Mouse (Mus musculus) hindbrain, embryonic 12.5 days (tissue): ENCODE data around the gene Vps26c. TPM values are rescaled to one million over a fixed set of nuclear protein-coding genes. Genes with fewer than 3 reads are reported as not detected.
A peak's percentile ranks its signal among the peaks of the same experiment; 100 is the strongest.

ENCODE experiments used
- ATAC-seq: fragments of 200-750 bp; cut with Nextera tagmentation; 2 replicates; pipeline ENCODE4 v1.8.0; 2017; ENCODE audit warnings: moderate TSS enrichment; ENCODE audit not compliant: low FRiP score
- H3K27ac ChIP-seq: fragments of 300-500 bp; sonication (generic); 2 replicates; pipeline ENCODE4 v1.5.1; 2016; ENCODE audit warnings: mild to moderate bottlenecking
- H3K27me3 ChIP-seq: fragments of 300-500 bp; sonication (generic); 2 replicates; pipeline ENCODE4 v1.6.1; 2016; ENCODE audit warnings: mild to moderate bottlenecking
- H3K36me3 ChIP-seq: fragments of 300-500 bp; sonication (generic); 2 replicates; pipeline ENCODE4 v1.6.1; 2016; ENCODE audit warnings: mild to moderate bottlenecking
- H3K4me1 ChIP-seq: fragments of 300-500 bp; sonication (generic); 2 replicates; pipeline ENCODE4 v1.6.1; 2016
- H3K4me2 ChIP-seq: fragments of 300-500 bp; sonication (generic); replicated peaks from 2 replicates; pipeline ENCODE4 v1.6.1; 2016; ENCODE audit warnings: mild to moderate bottlenecking
- H3K4me3 ChIP-seq: fragments of 300-500 bp; sonication (generic); 2 replicates; pipeline ENCODE4 v1.5.1; 2016; ENCODE audit warnings: mild to moderate bottlenecking
- H3K9ac ChIP-seq: fragments of 300-500 bp; sonication (generic); 2 replicates; pipeline ENCODE4 v1.6.1; 2016; ENCODE audit warnings: mild to moderate bottlenecking, moderate library complexity
- H3K9me3 ChIP-seq: fragments of 300-500 bp; sonication (generic); replicated peaks from 2 replicates; pipeline ENCODE4 v1.6.1; 2016; ENCODE audit warnings: mild to moderate bottlenecking
- WGBS: fragments of 180-500 bp; shearing (Covaris S2); methylation state at CpG from one replicate; pipeline ENCODE4 v1.1.7; 2016; 5-methylcytosine and 5-hydroxymethylcytosine counted together
- polyA plus RNA-seq: library from polyadenylated mRNA; unstranded; fragments of >200 nt; fragmentation: Nextera tagmentation; extraction: Ambion mirVana; gene quantifications from 2 replicates; pipeline ENCODE4 v1.2.1, GENCODE M21; 2016

Vps26c gene
- polyA plus RNA-seq, 1 experiment from 2014 or later: 67.0 TPM

GRCm38 (mm10) chr16:94540140-94540539 is 13.5 kb upstream of the Vps26c start:
- no peak overlapping the region for H3K27ac ChIP-seq
- 0 out of 2 replicates have a peak, but pooled peaks cover 4% of the 10 kb centered on the region for H3K4me1 ChIP-seq
- H3K36me3 ChIP-seq: no peaks in the 10 kb centered on the region
- H3K27me3 ChIP-seq: no peaks in the 10 kb centered on the region
- H3K4me3 ChIP-seq: no peak overlapping the region
- 96% methylated on average over 9 of the region's 9 CpGs for WGBS
- H3K9ac ChIP-seq: no peak overlapping the region
- no peak overlapping the region for H3K4me2 ChIP-seq
- ATAC-seq: no peak
- no peaks in the 10 kb centered on the region for H3K9me3 ChIP-seq

- H3K27ac ChIP-seq: no peak overlapping the region
- 67% methylated on average over 9 of the region's 9 CpGs for WGBS
These were observed 10.5 kb upstream of the Vps26c start for GRCm38 (mm10) chr16:94537159-94537527.

DNA sequence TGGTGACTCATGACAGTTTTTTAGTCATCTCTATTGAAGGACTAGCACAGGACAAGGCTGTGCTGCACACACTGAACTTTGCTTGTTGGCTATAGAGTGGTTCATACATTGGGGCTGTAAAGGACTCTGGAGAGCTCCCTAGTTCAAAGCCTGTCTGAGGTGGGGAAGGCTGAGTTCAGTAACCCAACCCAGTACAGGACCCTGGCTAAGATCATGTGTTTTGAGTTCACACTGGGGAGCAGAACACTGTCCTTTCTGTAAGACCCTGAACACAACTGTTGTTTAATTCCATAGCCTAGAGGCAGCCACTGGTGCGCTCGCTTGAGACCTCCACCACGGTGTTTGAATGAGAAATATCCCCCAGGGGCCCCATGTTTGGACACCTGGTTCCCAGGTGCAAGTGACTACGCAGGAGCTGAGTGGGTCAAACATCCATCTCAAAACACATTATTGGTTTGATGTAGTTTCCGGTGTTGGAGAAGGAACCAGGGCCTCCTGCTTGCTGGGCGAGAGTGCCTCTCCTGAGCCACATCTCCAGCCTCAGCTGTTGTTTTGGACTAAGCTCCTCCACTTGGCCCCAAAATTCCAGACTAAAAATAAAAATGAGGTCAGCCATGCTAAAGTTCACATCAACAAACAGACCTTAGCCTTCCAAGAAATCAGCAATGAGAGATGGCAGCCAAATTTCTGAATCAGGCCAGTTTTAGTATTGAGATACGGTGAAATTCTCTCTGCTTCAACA is 10.0 kb upstream of the Vps26c start:
- Histone ChIP-seq H3K4me3 (no peak overlapping the region), H3K27me3 (no peaks in the 10 kb centered on the region), H3K9ac (no peak overlapping the region), H3K27ac (no peak overlapping the region), H3K4me2 (no peak overlapping the region), H3K4me1 (no peaks in the 10 kb centered on the region), H3K9me3 (no peaks in the 10 kb centered on the region), H3K36me3 (no peaks in the 10 kb centered on the region)
- ATAC-seq: no peak
- WGBS: 75% methylated on average over 7 of the region's 7 CpGs

More at GRCm38 (mm10) chr16:94537159-94537527, 10.5 kb upstream of the Vps26c start:
- no peak overlapping the region for H3K4me2 ChIP-seq
- no peaks in the 10 kb centered on the region for H3K4me1 ChIP-seq
- no peaks in the 10 kb centered on the region for H3K27me3 ChIP-seq
- no peak overlapping the region for H3K9ac ChIP-seq
- no peaks in the 10 kb centered on the region for H3K36me3 ChIP-seq
- H3K9me3 ChIP-seq: no peaks in the 10 kb centered on the region
- ATAC-seq: no peak
- H3K4me3 ChIP-seq: no peak overlapping the region

DNA sequence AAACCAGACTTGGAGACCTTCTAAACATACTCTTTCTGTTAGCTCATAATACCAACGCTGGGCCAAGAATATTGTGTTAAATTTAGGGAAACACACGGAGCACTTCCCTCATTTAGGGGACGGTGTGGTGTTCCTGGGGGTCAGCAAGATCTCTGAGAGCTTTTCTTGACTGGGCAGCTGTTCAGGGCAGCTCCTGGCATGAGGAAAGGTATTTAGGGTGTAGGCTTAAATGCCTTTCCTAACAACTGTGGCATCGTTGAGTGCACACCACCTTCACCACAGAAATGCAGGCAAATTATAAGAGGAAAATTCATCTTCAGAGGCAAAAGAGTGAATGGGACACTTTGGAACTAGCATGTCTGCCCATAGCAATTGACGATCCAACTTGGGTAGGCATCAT is 9.1 kb upstream of the Vps26c start:
- H3K36me3 ChIP-seq: no peaks in the 10 kb centered on the region
- H3K9me3 ChIP-seq: no peaks in the 10 kb centered on the region
- H3K4me2 ChIP-seq: no peak overlapping the region
- H3K4me1 ChIP-seq: no peaks in the 10 kb centered on the region
- no peak for ATAC-seq
- no peak overlapping the region for H3K4me3 ChIP-seq
- H3K9ac ChIP-seq: no peak overlapping the region
- WGBS: 86% methylated on average over 5 of the region's 5 CpGs
- no peaks in the 10 kb centered on the region for H3K27me3 ChIP-seq
- H3K27ac ChIP-seq: no peak overlapping the region

DNA sequence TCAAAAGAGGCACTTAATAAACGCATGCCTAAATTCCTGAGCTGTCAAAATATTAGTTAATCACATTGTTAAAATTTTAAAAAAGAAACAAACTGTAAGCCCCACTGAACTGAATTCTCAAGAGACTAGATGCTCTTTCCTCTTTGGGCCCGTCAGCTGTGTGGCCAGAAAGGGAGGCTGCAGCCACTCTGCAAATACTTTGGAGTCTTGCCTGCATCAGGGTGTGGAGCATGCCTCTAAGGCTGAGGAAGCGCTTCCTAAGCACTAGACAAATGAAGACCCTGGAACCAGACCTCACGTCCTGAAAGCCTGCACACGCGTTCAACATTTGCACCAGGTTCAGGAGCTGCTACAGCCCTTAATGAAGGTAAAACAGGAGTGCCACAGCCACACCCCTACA is 7.0 kb upstream of the Vps26c start:
- Histone ChIP-seq H3K9ac (no peak overlapping the region), H3K4me1 (no peaks in the 10 kb centered on the region), H3K9me3 (no peaks in the 10 kb centered on the region), H3K27ac (no peak overlapping the region), H3K4me2 (no peak overlapping the region), H3K4me3 (no peak overlapping the region), H3K27me3 (no peaks in the 10 kb centered on the region), H3K36me3 (no peaks in the 10 kb centered on the region)
- 85% methylated on average over 6 of the region's 6 CpGs for WGBS
- no peak for ATAC-seq

- no peak for ATAC-seq
- no peak overlapping the region for H3K9ac ChIP-seq
- H3K4me1 ChIP-seq: peaks cover 7% of the 10 kb centered on the region
- no peaks in the 10 kb centered on the region for H3K9me3 ChIP-seq
- no peaks in the 10 kb centered on the region for H3K27me3 ChIP-seq
- H3K4me2 ChIP-seq: no peak overlapping the region
- H3K36me3 ChIP-seq: no peaks in the 10 kb centered on the region
- no peak overlapping the region for H3K27ac ChIP-seq
- no peak overlapping the region for H3K4me3 ChIP-seq
- WGBS: 80% methylated on average over 4 of the region's 4 CpGs
These were observed 4.6 kb upstream of the Vps26c start for GRCm38 (mm10) chr16:94531268-94531667.

DNA sequence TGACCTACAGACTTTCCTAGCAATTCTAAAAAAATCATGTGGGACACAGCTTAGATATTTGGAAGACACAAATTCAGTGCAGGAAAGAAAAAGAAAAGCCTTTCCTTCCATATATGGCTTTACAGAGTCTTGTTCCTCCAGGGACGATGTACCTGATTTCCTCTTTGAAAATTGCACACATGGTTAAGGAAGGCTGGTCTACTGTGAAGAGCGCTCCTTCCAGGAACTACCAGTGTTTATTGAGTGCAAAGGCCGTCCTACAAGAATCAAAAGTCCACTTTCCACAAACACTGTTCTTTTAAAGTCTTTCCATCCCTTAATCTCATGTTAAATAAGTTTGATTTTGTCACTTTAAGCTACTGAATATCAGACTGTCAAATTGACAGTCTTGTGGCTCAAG is 916 bp upstream of the Vps26c start:
- H3K4me1 ChIP-seq: peaks cover 24% of the 10 kb centered on the region
- H3K36me3 ChIP-seq: no peaks in the 10 kb centered on the region
- H3K27me3 ChIP-seq: no peaks in the 10 kb centered on the region
- no peak for ATAC-seq
- H3K9me3 ChIP-seq: no peaks in the 10 kb centered on the region
- peak overlapping the region; percentile 79 for H3K4me2 ChIP-seq
- H3K9ac ChIP-seq: peak overlapping the region; percentile 85
- 68% methylated on average over 3 of the region's 3 CpGs for WGBS
- H3K4me3 ChIP-seq: peak overlapping the region; percentile 85
- peak overlapping the region; percentile 95; the same call in 1 of the 2 replicates for H3K27ac ChIP-seq

- ATAC-seq: no peak
- Histone ChIP-seq H3K4me2 (peak overlapping the region; percentile 79), H3K27me3 (no peaks in the 10 kb centered on the region), H3K9me3 (no peaks in the 10 kb centered on the region), H3K4me3 (peak overlapping the region; percentile 85), H3K36me3 (no peaks in the 10 kb centered on the region), H3K4me1 (peaks cover 24% of the 10 kb centered on the region), H3K27ac (peak overlapping the region; percentile 95), H3K9ac (peak overlapping the region; percentile 85)
- 9% methylated on average over 13 of the region's 13 CpGs for WGBS
These were observed 513 bp upstream of the Vps26c start for GRCm38 (mm10) chr16:94527152-94527534.

- WGBS: under 1% methylated on average over 24 of the region's 24 CpGs
- peak; percentile 78 for ATAC-seq
These were observed 681 bp downstream of the Vps26c start for GRCm38 (mm10) chr16:94525955-94526343.

GRCm38 (mm10) chr16:94524691-94525090 is 1.9 kb downstream of the Vps26c start:
- H3K36me3 ChIP-seq: no peaks in the 10 kb centered on the region
- H3K27me3 ChIP-seq: no peaks in the 10 kb centered on the region
- WGBS: 78% methylated on average over 9 of the region's 9 CpGs
- no peak overlapping the region for H3K4me2 ChIP-seq
- no peak overlapping the region for H3K4me3 ChIP-seq
- H3K27ac ChIP-seq: no peak overlapping the region
- no peaks in the 10 kb centered on the region for H3K9me3 ChIP-seq
- H3K9ac ChIP-seq: no peak overlapping the region; the same call in 1 of the 2 replicates
- peaks cover 24% of the 10 kb centered on the region for H3K4me1 ChIP-seq
- ATAC-seq: no peak

More at GRCm38 (mm10) chr16:94525955-94526343, 681 bp downstream of the Vps26c start:
- Histone ChIP-seq H3K4me1 (peaks cover 24% of the 10 kb centered on the region), H3K27ac (peak overlapping the region; percentile 95), H3K36me3 (no peaks in the 10 kb centered on the region), H3K9me3 (no peaks in the 10 kb centered on the region), H3K4me3 (peak overlapping the region; percentile 85), H3K27me3 (no peaks in the 10 kb centered on the region), H3K4me2 (peak overlapping the region; percentile 79), H3K9ac (peak overlapping the region; percentile 85)

DNA sequence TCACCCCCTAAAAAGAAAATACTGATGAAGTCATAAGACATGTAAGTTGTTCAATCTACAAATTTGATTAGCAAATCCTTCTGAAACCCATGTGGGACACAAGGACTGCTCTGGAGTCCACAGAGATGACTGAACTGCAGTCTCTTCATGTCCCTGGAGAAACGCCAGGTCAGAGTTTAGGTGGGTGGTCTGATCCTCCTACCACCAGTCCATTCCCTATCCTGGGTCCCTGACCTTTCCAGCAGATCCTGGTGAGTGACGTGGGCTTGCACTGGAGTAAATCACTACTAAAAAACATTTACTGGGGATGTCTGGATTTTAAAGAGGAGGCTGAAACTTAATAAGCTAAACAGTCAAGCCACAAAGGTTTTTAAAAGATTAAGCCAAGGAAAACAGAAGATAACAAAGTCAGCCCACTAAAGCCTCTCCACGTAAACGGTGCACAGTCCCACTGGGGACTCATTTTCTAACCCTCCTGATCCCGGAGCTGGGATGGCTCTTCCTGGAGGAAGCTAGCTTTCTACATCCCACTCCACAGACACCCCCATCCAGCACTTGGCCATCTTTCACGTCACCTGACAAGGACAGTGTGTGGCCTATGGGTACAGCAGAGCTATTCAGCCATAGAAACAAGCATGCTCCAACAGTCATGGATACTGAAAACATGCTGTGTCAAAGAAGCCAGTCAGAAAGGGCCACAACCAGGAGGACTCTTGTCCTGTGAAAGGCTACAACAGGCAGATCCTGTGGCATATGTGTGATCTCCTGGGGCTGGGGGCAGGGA is 2.8 kb downstream of the Vps26c start:
- Histone ChIP-seq H3K27me3 (no peaks in the 10 kb centered on the region), H3K4me3 (no peak overlapping the region), H3K4me1 (peaks cover 32% of the 10 kb centered on the region), H3K27ac (no peak overlapping the region), H3K4me2 (no peak overlapping the region), H3K36me3 (no peaks in the 10 kb centered on the region), H3K9ac (no peak overlapping the region), H3K9me3 (no peaks in the 10 kb centered on the region)
- WGBS: 72% methylated on average over 6 of the region's 6 CpGs
- ATAC-seq: no peak

DNA sequence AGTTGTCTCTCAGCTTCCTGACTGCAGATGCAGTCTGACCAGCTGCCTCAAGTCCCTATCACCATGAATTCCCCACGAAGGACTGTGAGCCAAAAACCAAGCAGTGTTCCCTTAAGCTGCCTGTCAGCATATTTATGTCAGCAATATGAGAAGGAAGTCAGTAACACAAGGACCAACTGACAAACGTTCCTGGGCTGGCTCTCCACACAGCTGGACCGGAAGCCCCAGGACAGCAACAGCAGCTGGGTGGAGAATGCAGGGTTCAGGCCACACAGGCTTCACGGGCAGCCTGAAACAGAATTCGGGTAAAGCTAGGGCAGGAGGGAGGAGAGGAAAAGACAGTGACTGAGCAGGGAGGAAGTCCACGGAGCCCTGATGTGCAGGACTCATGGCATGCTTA is 7.6 kb downstream of the Vps26c start:
- ATAC-seq: no peak
- Histone ChIP-seq H3K4me3 (no peak overlapping the region), H3K9ac (no peak overlapping the region), H3K27ac (no peak overlapping the region), H3K36me3 (peaks cover 6% of the 10 kb centered on the region; the same call in 1 of the 2 replicates), H3K9me3 (no peaks in the 10 kb centered on the region), H3K27me3 (no peaks in the 10 kb centered on the region), H3K4me1 (peaks cover 12% of the 10 kb centered on the region), H3K4me2 (no peak overlapping the region)
- WGBS: 72% methylated on average over 6 of the region's 6 CpGs
